Mouse (Mus musculus) kidney, adult 2 months (tissue): Measurements from ENCODE around the gene Tbc1d1.

Source experiments
- CTCF ChIP-seq: fragments of 200-500 bp; conservative IDR thresholded peaks from 2 replicates; pipeline ENCODE4 v1.5.1; 2011; ENCODE audit warnings: low read depth, mild to moderate bottlenecking, control low read depth, low read length, moderate library complexity, mixed read lengths; ENCODE audit not compliant: insufficient read depth, insufficient read length
- POLR2A ChIP-seq: fragments of 200-500 bp; IDR thresholded peaks from one replicate; pipeline ENCODE4 v1.6.1; 2011; ENCODE audit warnings: low read depth, low read length, control low read depth

DNA sequence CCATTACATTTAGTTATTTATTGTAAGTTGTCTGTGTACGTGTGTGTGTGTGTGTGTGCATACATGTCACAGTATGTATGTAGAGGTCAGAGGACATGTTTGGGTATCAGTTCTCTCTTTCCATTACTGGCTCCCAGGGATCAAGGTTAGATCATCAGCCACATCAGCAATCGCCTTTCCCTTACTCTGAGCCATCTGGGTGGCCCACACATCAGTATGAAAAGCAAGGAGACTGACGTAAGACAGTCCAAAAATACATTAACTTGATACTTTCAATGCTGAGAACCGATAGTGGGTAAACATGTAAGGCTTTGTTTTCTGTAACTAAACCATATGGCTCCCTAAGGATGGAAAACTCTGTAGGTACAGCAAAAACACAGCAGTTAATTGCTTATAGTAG lies 54.7 kb downstream of the Tbc1d1 start:
- TF ChIP-seq CTCF (no peak), POLR2A (no peak)
